Mouse (Mus musculus) spleen, adult 18-20 months (tissue): ENCODE measurements at regions not wholly inside any gene's neighbourhood (a gene's known extent, or its start where the extent isn't known, plus 50 kb on each side); places are given as distances from the start of the nearest gene placed in this dataset.

Experiments used
- DNase-seq, 2 experiments: peaks; one replicate each; pipeline ENCODE4 v3.0.0; 2022; ENCODE audit warnings: mixed read lengths in 2 of 2

- no peak for DNase-seq
Measured at GRCm38 (mm10) chr15:5355332-5355731, 111.3 kb upstream of the Ptger4 start.

DNA sequence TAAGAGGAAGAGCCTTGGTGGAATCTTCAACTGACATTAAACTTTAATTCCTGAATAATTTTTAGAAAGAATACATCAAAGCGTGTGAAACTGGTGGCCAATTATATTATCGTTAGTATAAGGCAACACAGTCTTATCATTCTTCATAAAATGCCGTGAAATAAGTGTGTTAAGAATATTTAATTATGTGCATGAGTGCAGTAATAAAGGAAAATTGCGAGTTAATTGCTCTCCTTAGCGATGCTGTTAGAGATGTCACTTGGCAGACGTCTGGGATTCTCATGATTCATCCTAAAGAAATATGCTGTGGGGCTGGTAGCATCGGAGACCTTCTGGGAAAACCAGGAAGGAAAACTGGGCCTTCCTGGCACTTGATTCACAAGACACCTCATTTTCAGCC, 110.3 kb upstream of the Ptger4 start:
- DNase-seq: no peak

DNA sequence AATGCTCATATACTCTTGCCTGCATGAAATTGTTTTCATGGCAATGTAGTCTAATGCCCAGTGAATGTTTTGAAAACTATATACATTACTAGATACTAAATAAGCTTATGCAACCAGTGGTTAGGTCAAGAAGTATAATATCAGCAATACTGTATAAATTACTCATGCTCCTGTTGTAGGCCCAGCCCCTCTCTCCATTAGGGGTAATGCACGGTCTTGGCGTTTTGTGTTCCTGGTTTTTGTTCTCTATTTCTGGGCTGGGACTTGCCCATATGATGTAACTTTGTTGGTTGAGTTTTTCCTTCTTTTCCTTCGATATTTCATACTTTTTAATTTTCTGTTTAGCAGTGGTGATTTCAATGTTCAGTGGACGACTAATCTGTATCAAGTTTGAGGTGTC, 104.9 kb upstream of the Ptger4 start:
- DNase-seq: no peak

- DNase-seq: no peak
Measured at GRCm38 (mm10) chr15:5347674-5348073, 103.7 kb upstream of the Ptger4 start.

DNA sequence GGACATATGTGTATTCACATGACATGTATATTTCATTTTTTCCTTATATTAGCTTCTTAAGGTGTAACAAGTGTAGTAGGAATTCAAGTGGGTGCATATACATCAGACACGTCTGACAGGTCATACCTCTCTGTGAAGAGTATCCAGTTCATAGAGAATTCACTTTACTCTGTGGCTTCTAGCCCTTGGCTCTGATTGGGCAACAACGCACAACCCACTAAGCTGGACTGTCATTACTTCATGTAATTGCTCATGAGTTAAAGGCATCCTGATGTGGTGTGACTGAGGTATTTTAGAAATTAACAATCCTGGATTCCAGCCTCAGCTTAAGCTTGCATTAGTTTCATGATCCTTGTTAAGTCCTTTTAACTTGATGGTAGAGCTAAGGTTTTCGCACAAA, 103.0 kb upstream of the Ptger4 start:
- DNase-seq: no peak

DNA sequence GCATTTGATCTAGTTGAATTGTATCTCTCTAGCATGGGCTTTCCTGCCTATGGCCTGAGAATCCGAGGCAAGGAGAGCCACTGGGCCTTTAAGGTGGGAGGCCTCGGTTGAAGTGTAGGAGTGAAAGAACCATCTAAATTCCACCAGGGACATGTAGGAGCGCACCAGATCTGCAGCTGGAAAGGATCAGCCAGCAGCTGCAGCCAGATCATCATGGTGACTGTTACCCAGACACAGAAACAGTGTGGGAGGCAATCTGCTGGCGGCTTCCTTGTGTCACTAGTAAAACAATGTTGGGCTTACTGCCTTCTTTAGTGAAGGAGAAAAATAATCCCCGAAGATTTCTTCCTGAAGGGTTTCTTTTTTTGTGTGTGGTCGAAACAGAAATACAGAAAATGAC, 99.8 kb upstream of the Ptger4 start:
- no peak for DNase-seq

DNA sequence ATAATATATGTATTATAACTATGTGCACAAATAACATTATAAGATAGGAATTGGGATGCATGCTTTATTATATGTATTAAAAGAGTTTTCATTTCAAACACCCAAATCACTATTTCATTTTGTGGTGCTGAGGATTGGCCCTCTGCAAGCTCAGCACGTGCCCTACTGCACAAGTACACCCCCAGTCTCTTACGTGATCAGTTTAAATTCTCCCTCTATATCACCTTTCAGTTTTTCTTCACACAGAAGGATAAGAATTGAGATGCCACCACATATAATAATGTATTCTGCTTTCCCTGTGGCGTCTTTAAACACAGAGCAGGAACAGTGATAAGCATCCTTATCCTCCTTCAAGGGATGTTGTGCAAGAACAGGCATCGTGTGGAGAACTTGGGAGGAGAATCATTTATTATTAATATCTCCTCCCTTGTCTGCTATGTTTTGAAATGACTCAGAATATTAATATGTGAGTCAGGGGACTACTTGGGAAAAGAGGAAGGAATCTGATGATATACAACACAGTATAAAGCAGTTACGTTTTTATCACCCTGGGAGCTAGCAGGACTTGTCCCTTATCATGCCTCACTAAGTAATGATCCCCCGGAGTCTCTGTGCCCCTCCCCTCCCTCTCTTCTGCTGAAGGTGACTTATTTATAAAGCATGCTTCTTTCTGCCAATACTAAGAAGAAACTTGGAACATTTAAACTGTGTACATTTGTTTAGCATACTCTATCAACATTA, 91.7 kb upstream of the Ptger4 start:
- no peak for DNase-seq

- no peak for DNase-seq
Measured at GRCm38 (mm10) chr15:5326996-5327395, 83.0 kb upstream of the Ptger4 start.

DNA sequence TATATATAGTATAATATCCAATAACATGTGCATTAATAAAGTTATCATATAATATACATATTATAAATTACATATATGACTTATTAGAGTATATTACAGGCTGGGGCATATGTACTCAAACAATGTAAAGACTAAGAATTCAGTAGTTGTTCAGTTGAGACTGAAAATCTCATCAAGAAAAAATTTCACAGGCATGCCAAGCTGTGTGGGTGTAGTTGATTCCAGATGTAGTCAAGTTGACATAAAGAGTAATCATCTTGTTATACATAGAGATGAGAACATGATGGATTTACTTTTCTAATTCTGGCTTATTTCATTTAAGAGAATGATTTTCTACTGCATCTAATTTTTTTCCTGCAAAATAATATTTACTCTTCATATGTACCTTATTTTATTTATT, 77.7 kb upstream of the Ptger4 start:
- no peak for DNase-seq

DNA sequence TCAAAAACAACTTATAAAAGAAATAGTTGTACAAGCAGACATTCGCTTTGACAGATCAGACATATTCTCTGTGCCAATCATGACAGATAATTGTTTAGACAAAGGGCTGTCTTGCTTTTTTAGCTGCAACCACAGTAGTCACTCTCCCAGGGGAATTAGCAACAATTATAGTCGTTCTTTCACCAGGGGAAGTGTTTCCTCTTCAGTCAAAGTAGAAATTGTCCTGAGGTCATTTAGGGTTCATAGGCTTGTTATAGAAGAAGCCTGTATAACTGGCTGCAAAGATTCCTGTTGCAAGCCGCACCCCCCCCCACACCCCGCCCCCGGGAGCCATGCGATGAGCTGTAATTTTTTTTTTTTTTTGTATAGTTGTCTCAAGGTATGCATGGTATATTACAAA, 68.2 kb upstream of the Ptger4 start:
- no peak for DNase-seq

GRCm38 (mm10) chr15:5310035-5310434, 66.0 kb upstream of the Ptger4 start:
- DNase-seq: no peak

DNA sequence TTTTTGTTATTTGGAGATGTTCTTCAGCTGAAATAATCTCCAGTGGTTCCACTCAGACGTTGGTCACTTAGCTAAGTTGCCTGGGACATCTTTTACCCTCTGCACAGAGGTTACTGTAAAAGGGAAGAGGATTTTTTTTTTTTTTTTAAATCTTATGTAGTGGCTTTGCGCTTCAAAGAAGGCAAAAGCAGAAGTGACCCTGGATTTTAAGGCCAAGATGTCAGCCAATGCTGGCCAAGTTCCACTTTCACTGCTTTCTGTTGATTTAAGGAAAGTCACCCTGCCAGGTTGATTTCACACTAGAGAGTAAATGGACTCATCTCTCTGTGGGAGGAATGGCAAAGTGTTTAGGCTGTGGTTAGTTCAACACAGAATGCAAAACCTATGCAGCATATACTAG, 58.4 kb upstream of the Ptger4 start:
- peak in 1 of 2 experiments; percentile 9 for DNase-seq

GRCm38 (mm10) chr15:5299807-5300206, 55.8 kb upstream of the Ptger4 start:
- no peak for DNase-seq

- DNase-seq: no peak
Measured at GRCm38 (mm10) chr15:5296949-5297348, 53.0 kb upstream of the Ptger4 start.
